Mouse (Mus musculus): ENCODE measurements around the gene Msi1. TPM values are rescaled to one million over a fixed set of nuclear protein-coding genes. Genes with fewer than 3 reads are reported as not detected.

Msi1 gene
- total and polyA plus RNA-seq, 2 experiments from 2014 or later: 1.1 to 5.6 TPM

GRCm38 (mm10) chr5:115487353-115487752, 58.0 kb downstream of the Msi1 start:
- Histone ChIP-seq H3K4me1 (ENCODE audit: control insufficient read depth, insufficient read depth) (peaks cover 12% of the 10 kb centered on the region; the same call in 1 of the 2 replicates), H3K4me2 (ENCODE audit: low read depth, low read length) (no peak overlapping the region), H3K9me3 (replicated peaks; ENCODE audit: control insufficient read depth, low read length) (no peaks in the 10 kb centered on the region), H3K36me3 (replicated peaks; ENCODE audit: control insufficient read depth, insufficient read depth, low read length) (no peaks in the 10 kb centered on the region), H3K4me3 (ENCODE audit: low read depth, low read length) (no peak overlapping the region), H3K27ac (ENCODE audit: low read depth) (no peak overlapping the region), H3K27me3 (ENCODE audit: control insufficient read depth, insufficient read depth, low read length) (no peaks in the 10 kb centered on the region), H3K9ac (replicated peaks; ENCODE audit: low read depth, low read length) (no peak overlapping the region)
- 84% methylated on average over 8 of the region's 8 CpGs for WGBS
- no peak for ATAC-seq (ENCODE audit: insufficient read depth, low read depth)
- TF ChIP-seq EP300 (IDR thresholded peaks at IDR 0.05; ENCODE audit: low read depth) (no peak), CTCF (IDR thresholded peaks at IDR 0.05; ENCODE audit: low read depth) (no peak)
- no peak for DNase-seq (ENCODE audit: low spot score)

- peak overlapping the region; percentile 100; the same call in 1 of the 2 replicates for H3K27ac ChIP-seq (ENCODE audit: low read depth)
Observed at GRCm38 (mm10) chr5:115487942-115488580, 58.7 kb downstream of the Msi1 start.

GRCm38 (mm10) chr5:115488841-115489698, 59.7 kb downstream of the Msi1 start:
- Histone ChIP-seq H3K4me3 (ENCODE audit: low read depth, low read length) (peak overlapping the region; percentile 37), H3K9me3 (replicated peaks; ENCODE audit: control insufficient read depth, low read length) (no peaks in the 10 kb centered on the region), H3K27me3 (ENCODE audit: control insufficient read depth, insufficient read depth, low read length) (no peaks in the 10 kb centered on the region), H3K4me2 (ENCODE audit: low read depth, low read length) (peak overlapping the region; percentile 62), H3K27ac (ENCODE audit: low read depth) (peak overlapping the region; percentile 100), H3K4me1 (ENCODE audit: control insufficient read depth, insufficient read depth) (peaks cover 12% of the 10 kb centered on the region; the same call in 1 of the 2 replicates), H3K9ac (replicated peaks; ENCODE audit: low read depth, low read length) (peak overlapping the region; percentile 86), H3K36me3 (replicated peaks; ENCODE audit: control insufficient read depth, insufficient read depth, low read length) (no peaks in the 10 kb centered on the region)
- peak; percentile 56 for DNase-seq (ENCODE audit: low spot score)
- TF ChIP-seq CTCF (IDR thresholded peaks at IDR 0.05; ENCODE audit: low read depth) (no peak), EP300 (IDR thresholded peaks at IDR 0.05; ENCODE audit: low read depth) (peak; percentile 84; the same call in 1 of the 2 replicates)
- WGBS: under 1% methylated on average over 39 of the region's 39 CpGs
- peak; percentile 66 for ATAC-seq (ENCODE audit: insufficient read depth, low read depth)

More at GRCm38 (mm10) chr5:115487942-115488580, 58.7 kb downstream of the Msi1 start:
- ATAC-seq (ENCODE audit: insufficient read depth, low read depth) (no peak), DNase-seq (ENCODE audit: low spot score) (no peak)
- 73% methylated on average over 9 of the region's 9 CpGs for WGBS
- Histone ChIP-seq H3K4me3 (ENCODE audit: low read depth, low read length) (no peak overlapping the region; the same call in 1 of the 2 replicates), H3K9ac (replicated peaks; ENCODE audit: low read depth, low read length) (no peak overlapping the region), H3K36me3 (replicated peaks; ENCODE audit: control insufficient read depth, insufficient read depth, low read length) (no peaks in the 10 kb centered on the region), H3K9me3 (replicated peaks; ENCODE audit: control insufficient read depth, low read length) (no peaks in the 10 kb centered on the region), H3K4me1 (ENCODE audit: control insufficient read depth, insufficient read depth) (peaks cover 12% of the 10 kb centered on the region; the same call in 1 of the 2 replicates), H3K27me3 (ENCODE audit: control insufficient read depth, insufficient read depth, low read length) (no peaks in the 10 kb centered on the region), H3K4me2 (ENCODE audit: low read depth, low read length) (no peak overlapping the region)
- TF ChIP-seq CTCF (IDR thresholded peaks at IDR 0.05; ENCODE audit: low read depth) (no peak), EP300 (IDR thresholded peaks at IDR 0.05; ENCODE audit: low read depth) (no peak)

GRCm38 (mm10) chr5:115489699-115490637, 60.6 kb downstream of the Msi1 start:
- Histone ChIP-seq H3K36me3 (replicated peaks; ENCODE audit: control insufficient read depth, insufficient read depth, low read length) (no peaks in the 10 kb centered on the region), H3K27me3 (ENCODE audit: control insufficient read depth, insufficient read depth, low read length) (no peaks in the 10 kb centered on the region), H3K9me3 (replicated peaks; ENCODE audit: control insufficient read depth, low read length) (no peaks in the 10 kb centered on the region), H3K27ac (ENCODE audit: low read depth) (peak overlapping the region; percentile 100), H3K9ac (replicated peaks; ENCODE audit: low read depth, low read length) (peak overlapping the region; percentile 86), H3K4me1 (ENCODE audit: control insufficient read depth, insufficient read depth) (peaks cover 9% of the 10 kb centered on the region), H3K4me3 (ENCODE audit: low read depth, low read length) (peak overlapping the region; percentile 37), H3K4me2 (ENCODE audit: low read depth, low read length) (peak overlapping the region; percentile 62)
- ATAC-seq (ENCODE audit: insufficient read depth, low read depth) (peak; percentile 85), DNase-seq (ENCODE audit: low spot score) (peak; percentile 92)
- no peak for TF ChIP-seq CTCF (IDR thresholded peaks at IDR 0.05; ENCODE audit: low read depth)
- peak; percentile 47; the same call in 1 of the 2 replicates for TF ChIP-seq EP300 (IDR thresholded peaks at IDR 0.05; ENCODE audit: low read depth)
- WGBS: under 1% methylated on average over 50 of the region's 50 CpGs

- Histone ChIP-seq H3K4me3 (ENCODE audit: low read depth, low read length) (no peak overlapping the region), H3K9ac (replicated peaks; ENCODE audit: low read depth, low read length) (no peak overlapping the region), H3K27me3 (ENCODE audit: control insufficient read depth, insufficient read depth, low read length) (no peaks in the 10 kb centered on the region), H3K4me2 (ENCODE audit: low read depth, low read length) (peak overlapping the region; percentile 6; the same call in 1 of the 2 replicates), H3K4me1 (ENCODE audit: control insufficient read depth, insufficient read depth) (peaks cover 8% of the 10 kb centered on the region), H3K36me3 (replicated peaks; ENCODE audit: control insufficient read depth, insufficient read depth, low read length) (no peaks in the 10 kb centered on the region), H3K27ac (ENCODE audit: low read depth) (peak overlapping the region; percentile 100), H3K9me3 (replicated peaks; ENCODE audit: control insufficient read depth, low read length) (no peaks in the 10 kb centered on the region)
- TF ChIP-seq EP300 (IDR thresholded peaks at IDR 0.05; ENCODE audit: low read depth) (no peak), CTCF (IDR thresholded peaks at IDR 0.05; ENCODE audit: low read depth) (no peak)
- 10% methylated on average over 8 of the region's 8 CpGs for WGBS
- DNase-seq (ENCODE audit: low spot score) (no peak), ATAC-seq (ENCODE audit: insufficient read depth, low read depth) (no peak)
Observed at GRCm38 (mm10) chr5:115490638-115491000, 61.2 kb downstream of the Msi1 start.
